Mouse (Mus musculus) cortical plate, adult 2 months (tissue): ENCODE data around the gene A730049H05Rik.

Source experiments
- CTCF ChIP-seq: fragments of 200-500 bp; IDR thresholded peaks from 2 replicates; pipeline ENCODE4 v1.5.1; 2011; ENCODE audit warnings: mild to moderate bottlenecking, control low read depth, low read length; ENCODE audit not compliant: insufficient read depth; ENCODE audit errors: extremely low read depth
- POLR2A ChIP-seq: fragments of 200-500 bp; IDR thresholded peaks from 2 replicates; pipeline ENCODE4 v1.6.1; 2011; ENCODE audit warnings: mild to moderate bottlenecking, low read length, control low read depth; ENCODE audit not compliant: insufficient read depth; ENCODE audit errors: extremely low read depth

DNA sequence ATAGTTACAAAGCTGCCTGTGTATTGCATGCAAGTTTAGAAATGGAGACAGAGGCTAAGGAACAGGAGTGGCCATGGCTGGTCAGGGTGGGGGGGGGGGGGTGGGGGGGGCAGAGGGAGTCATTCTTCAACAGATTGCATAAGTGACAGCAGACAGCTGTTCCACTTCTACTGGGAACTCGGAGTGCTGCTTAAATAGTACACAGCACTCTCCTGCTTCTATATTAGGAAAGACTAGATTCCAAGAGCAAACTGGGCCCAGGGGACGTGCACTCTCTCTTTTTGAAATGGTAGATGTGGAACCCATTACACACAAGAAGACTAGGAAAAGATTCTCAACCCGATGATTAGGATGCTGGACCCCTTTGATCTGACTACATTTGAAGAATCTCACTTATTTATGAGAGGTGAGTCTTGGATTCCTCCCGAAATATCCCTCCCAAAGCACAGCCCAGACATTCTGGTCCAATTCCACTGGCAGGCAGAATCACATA, 52.9 kb downstream of the A730049H05Rik start, which contains the start of gene Gm15737:
- TF ChIP-seq POLR2A (no peak), CTCF (no peak)
